Mouse (Mus musculus) hematopoietic stem cell, adult 5-6 weeks (primary cell): ENCODE results near the gene Gm35315. TPM values are rescaled to one million over a fixed set of nuclear protein-coding genes. Genes with fewer than 3 reads are reported as not detected.

Experiments used
- total RNA-seq: library from RNA; stranded (forward); fragments of 172-1452, 232-1000 nt; gene quantifications from 2 replicates; pipeline ENCODE4 v1.2.3, GENCODE M21; 2017

Gm35315 gene
- total RNA-seq, 1 experiment from 2014 or later = 1.5 TPM

Other genes with a start within 250 kb of the Gm35315 start
- 115 and 132 TPM in 2 replicates for gene Gm15446, start 171.0 kb downstream of the Gm35315 start, total RNA-seq
- gene Zfp932, start 97.9 kb downstream of the Gm35315 start, total RNA-seq = 70.3 and 91.0 TPM in 2 replicates
- gene Gm17655, start 21.9 kb downstream of the Gm35315 start, total RNA-seq = 1.3 and 4.3 TPM in 2 replicates
- gene Plcxd1, start 5.5 kb upstream of the Gm35315 start, total RNA-seq = 0.38 and 0.45 TPM in 2 replicates
- 21.9 and 26.9 TPM in 2 replicates for gene Gtpbp6, start 13.8 kb upstream of the Gm35315 start, total RNA-seq
- 12.0 and 16.3 TPM in 2 replicates for gene Zfp605, start 15.7 kb upstream of the Gm35315 start, total RNA-seq
- 30.0 and 55.1 TPM in 2 replicates for gene Chfr, start 41.4 kb upstream of the Gm35315 start, total RNA-seq
- gene Golga3, start 82.3 kb upstream of the Gm35315 start, total RNA-seq = 19.9 and 21.5 TPM in 2 replicates
- 62.4 and 93.2 TPM in 2 replicates for gene Ankle2, start 136.6 kb upstream of the Gm35315 start, total RNA-seq
- gene Pgam5, start 175.5 kb upstream of the Gm35315 start, total RNA-seq = 39.7 and 42.5 TPM in 2 replicates
- gene Pxmp2, start 191.8 kb upstream of the Gm35315 start, total RNA-seq = 1.9 and 13.2 TPM in 2 replicates
- 44.5 and 54.7 TPM in 2 replicates for gene Pole, start 191.9 kb upstream of the Gm35315 start, total RNA-seq
- 0.65 TPM in 1 of 2 replicates, not detected in the other for gene P2rx2, start 248.8 kb upstream of the Gm35315 start, total RNA-seq